Mouse (Mus musculus) midbrain, embryonic 16.5 days (tissue): ENCODE measurements around the gene Gm17364. TPM values are rescaled to one million over a fixed set of nuclear protein-coding genes. Genes with fewer than 3 reads are reported as not detected.

Experiments
- ATAC-seq: fragments of 200-750 bp; cut with Nextera tagmentation; 2 replicates; pipeline ENCODE4 v1.8.0; 2017; ENCODE audit warnings: moderate TSS enrichment
- H3K27ac ChIP-seq: fragments of 300-500 bp; sonication (generic); 2 replicates; pipeline ENCODE4 v1.5.1; 2014; ENCODE audit warnings: mild to moderate bottlenecking, low read length, mixed read lengths
- H3K27me3 ChIP-seq: fragments of 300-500 bp; sonication (generic); 2 replicates; pipeline ENCODE4 v1.6.1; 2014; ENCODE audit warnings: low read depth, low read length, mixed read lengths; ENCODE audit not compliant: control insufficient read depth, insufficient read depth
- H3K36me3 ChIP-seq: fragments of 300-500 bp; sonication (generic); 2 replicates; pipeline ENCODE4 v1.6.1; 2014; ENCODE audit warnings: mild to moderate bottlenecking, low read length, moderate library complexity, mixed read lengths; ENCODE audit not compliant: control insufficient read depth, insufficient read depth
- H3K4me1 ChIP-seq: fragments of 300-500 bp; sonication (generic); 2 replicates; pipeline ENCODE4 v1.6.1; 2014; ENCODE audit warnings: mild to moderate bottlenecking, low read length, mixed read lengths; ENCODE audit not compliant: control insufficient read depth, insufficient read depth
- H3K4me2 ChIP-seq: fragments of 300-500 bp; sonication (generic); 2 replicates; pipeline ENCODE4 v1.6.1; 2014; ENCODE audit warnings: mild to moderate bottlenecking, low read length, mixed read lengths
- H3K4me3 ChIP-seq: fragments of 300-500 bp; sonication (generic); 2 replicates; pipeline ENCODE4 v1.5.1; 2014; ENCODE audit warnings: low read depth, mild to moderate bottlenecking, low read length, moderate library complexity, mixed read lengths
- H3K9ac ChIP-seq: fragments of 300-500 bp; sonication (generic); 2 replicates; pipeline ENCODE4 v1.6.1; 2014; ENCODE audit warnings: low read depth, low read length, mixed read lengths
- H3K9me3 ChIP-seq: fragments of 300-500 bp; sonication (generic); replicated peaks from 2 replicates; pipeline ENCODE4 v1.6.1; 2014; ENCODE audit warnings: mild to moderate bottlenecking, low read length, mixed read lengths; ENCODE audit not compliant: control insufficient read depth, poor library complexity, severe bottlenecking
- WGBS: fragments of 180-500 bp; shearing (Covaris S2); extraction: QIAGEN DNeasy Blood & Tissue Kit; methylation state at CpG from one replicate; pipeline ENCODE4 v1.1.7; 2014; 5-methylcytosine and 5-hydroxymethylcytosine counted together
- polyA plus RNA-seq: library from polyadenylated mRNA; unstranded; fragments of >200 nt; fragmentation: Nextera tagmentation; extraction: Ambion mirVana; gene quantifications from 2 replicates; pipeline ENCODE4 v1.2.1, GENCODE M21; 2015

The Gm17364 gene
- polyA plus RNA-seq, 1 experiment from 2014 or later, result not detected

DNA sequence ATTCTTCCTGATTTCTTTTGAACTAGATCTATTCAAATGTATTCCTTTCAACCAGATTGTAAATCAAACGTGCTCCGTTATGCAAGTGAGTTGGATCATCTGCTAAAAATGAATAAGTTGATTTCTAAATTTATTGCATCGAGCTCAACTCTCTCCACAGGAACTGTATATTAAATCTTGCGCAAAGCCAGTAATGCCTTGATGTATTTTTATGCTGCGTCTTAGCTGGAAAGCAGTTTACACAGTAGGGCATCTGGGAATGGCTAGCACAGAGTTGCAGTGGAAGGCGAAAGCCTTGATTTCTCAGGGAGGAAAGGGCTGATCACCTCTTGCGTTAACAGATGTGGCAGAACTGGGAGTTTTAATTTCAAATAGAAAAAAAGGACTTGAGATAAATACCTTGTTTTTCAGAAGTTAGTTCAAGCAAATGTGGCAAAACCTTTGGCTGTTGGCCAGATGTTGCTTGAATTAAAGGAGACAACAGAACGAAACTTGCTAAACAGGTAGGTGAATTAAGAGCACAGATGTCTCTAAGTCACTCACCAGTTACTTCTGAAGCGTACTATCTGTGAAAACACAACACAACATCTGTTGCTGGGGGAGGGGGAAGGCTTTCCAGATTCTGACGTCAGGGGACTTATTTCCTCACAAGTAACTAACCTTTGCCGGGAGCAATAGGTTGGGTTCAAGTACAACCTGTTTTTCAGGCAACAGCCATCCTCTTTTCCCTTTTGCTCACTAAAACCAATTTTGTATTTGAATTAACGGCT, 24.8 kb downstream of the Gm17364 start:
- peaks cover 13% of the 10 kb centered on the region for H3K4me1 ChIP-seq
- H3K27me3 ChIP-seq, result no peaks in the 10 kb centered on the region
- peak; percentile 21 for ATAC-seq
- 46% methylated on average over 12 of the region's 12 CpGs for WGBS
- peak overlapping the region; percentile 63 for H3K4me2 ChIP-seq
- no peaks in the 10 kb centered on the region for H3K9me3 ChIP-seq
- peak overlapping the region; percentile 78 for H3K27ac ChIP-seq
- H3K36me3 ChIP-seq, result no peaks in the 10 kb centered on the region
- H3K4me3 ChIP-seq, result peak overlapping the region; percentile 72
- H3K9ac ChIP-seq, result peak overlapping the region; percentile 58

DNA sequence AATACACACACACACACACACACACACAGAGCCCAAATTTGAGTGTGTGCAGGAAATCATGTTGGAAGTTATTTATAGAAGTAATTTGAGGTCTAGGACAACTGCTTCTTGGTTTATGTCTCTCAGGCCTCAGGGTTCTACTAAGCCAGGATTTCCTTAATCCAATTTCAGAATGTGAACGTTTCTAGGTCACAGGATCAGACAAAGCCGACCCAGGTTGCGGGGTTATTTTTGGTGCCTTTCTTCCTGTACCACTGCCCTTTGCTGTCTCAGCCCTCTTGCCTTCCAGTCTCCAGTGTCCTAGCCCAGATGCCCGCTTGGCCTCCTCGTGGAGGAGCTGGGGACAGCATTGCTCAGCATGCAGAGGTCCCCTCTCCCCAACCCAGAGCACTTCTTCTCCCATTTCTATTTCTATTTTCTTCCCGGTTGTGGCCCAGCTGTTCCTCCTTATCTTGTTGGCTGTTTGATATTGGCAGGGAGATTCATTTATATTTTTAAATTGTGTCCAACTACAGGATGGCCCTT, 29.4 kb downstream of the Gm17364 start:
- H3K4me2 ChIP-seq, result no peak overlapping the region
- ATAC-seq, result no peak
- no peak overlapping the region for H3K9ac ChIP-seq
- WGBS, result 57% methylated on average over 6 of the region's 6 CpGs
- no peaks in the 10 kb centered on the region for H3K9me3 ChIP-seq
- H3K36me3 ChIP-seq, result no peaks in the 10 kb centered on the region
- no peak overlapping the region for H3K27ac ChIP-seq
- no peak overlapping the region for H3K4me3 ChIP-seq
- H3K27me3 ChIP-seq, result no peaks in the 10 kb centered on the region
- 0 out of 2 replicates have a peak, but pooled peaks cover 3% of the 10 kb centered on the region for H3K4me1 ChIP-seq

DNA sequence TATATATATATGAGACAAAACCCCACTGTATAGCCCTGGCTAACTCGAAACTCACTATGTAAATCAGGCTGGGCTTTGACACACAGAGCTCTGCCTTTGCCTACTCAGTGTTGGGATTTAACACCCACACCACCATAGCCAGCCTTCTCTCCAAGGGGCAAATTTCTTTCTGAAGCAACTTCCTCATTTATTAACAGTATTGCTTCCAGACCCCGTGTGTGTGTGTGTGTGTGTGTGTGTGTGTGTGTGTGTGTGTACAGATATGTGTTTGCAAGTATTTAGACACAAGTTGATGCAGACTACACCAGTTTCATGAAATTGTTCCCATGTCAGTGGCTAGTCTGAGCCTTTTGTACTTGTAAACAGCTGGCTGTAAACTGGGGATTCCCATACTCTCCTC, 32.2 kb downstream of the Gm17364 start:
- Histone ChIP-seq H3K27ac (no peak overlapping the region), H3K36me3 (no peaks in the 10 kb centered on the region), H3K4me3 (no peak overlapping the region), H3K9ac (no peak overlapping the region), H3K9me3 (no peaks in the 10 kb centered on the region), H3K4me1 (no peaks in the 10 kb centered on the region), H3K4me2 (no peak overlapping the region), H3K27me3 (no peaks in the 10 kb centered on the region)
- ATAC-seq, result no peak
- 76% methylated on average over 2 of the region's 2 CpGs for WGBS

DNA sequence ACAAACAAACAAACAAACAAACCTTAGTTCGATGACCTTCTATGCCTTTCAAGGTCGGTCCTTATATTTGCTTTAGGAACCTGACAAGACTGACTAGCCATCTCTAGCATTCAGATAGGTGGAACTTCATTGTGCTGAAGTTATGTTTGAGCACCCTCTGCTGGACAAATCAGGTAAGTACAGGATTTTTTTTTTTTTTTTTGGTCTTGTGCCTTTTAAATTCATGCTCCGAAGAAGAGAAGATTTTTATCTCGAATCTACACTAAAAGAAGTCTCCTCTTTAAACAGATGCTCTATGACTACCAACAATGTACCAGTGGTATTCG, 35.0 kb downstream of the Gm17364 start:
- Histone ChIP-seq H3K4me2 (no peak overlapping the region), H3K9me3 (no peaks in the 10 kb centered on the region), H3K27ac (no peak overlapping the region), H3K4me1 (no peaks in the 10 kb centered on the region), H3K27me3 (no peaks in the 10 kb centered on the region), H3K36me3 (no peaks in the 10 kb centered on the region), H3K9ac (no peak overlapping the region), H3K4me3 (no peak overlapping the region)
- peak; percentile 72 for ATAC-seq
- 8% methylated on average over 5 of the region's 5 CpGs for WGBS

DNA sequence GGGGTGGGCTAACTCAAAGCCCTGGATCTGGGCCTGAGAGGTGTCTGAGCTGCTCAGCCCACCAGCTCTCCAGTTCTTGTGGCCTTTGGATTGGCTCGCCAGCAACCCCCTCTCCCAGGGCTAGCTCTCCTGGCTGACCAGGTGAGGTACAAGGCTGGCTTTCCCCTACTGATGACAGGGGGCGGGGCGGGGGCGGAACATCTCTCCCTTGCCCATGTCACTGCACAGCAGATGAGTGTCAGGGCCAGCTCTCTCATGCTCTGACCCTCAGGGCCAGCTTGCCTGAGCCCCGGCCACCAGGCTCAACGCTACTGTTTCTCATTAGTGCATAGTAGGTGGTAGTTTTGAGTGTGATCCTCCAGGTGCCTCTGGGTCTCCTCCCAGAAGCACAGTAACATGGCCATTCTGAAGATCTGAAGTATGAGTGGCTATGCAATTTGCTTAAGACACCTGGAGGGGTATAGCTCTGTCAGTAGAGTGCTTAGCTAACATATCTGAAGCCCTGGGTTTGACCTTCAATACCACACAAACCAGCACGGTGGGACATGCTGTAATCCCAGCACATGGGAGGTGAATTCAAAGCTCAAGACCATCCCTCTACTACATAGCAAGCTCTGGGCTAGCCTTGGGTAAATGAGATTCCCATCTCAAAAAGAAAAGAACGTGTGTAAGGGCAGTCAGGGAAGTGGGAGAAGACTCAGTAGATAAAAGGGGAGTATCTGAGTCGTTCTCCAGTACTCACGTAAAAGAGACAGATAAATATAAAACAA, 35.6 kb downstream of the Gm17364 start:
- WGBS, result 80% methylated on average over 10 of the region's 10 CpGs
- Histone ChIP-seq H3K27ac (no peak overlapping the region), H3K9me3 (no peaks in the 10 kb centered on the region), H3K9ac (no peak overlapping the region), H3K4me3 (no peak overlapping the region), H3K4me1 (no peaks in the 10 kb centered on the region), H3K4me2 (no peak overlapping the region), H3K36me3 (no peaks in the 10 kb centered on the region), H3K27me3 (no peaks in the 10 kb centered on the region)
- peak; percentile 32; the same call in 1 of the 2 replicates for ATAC-seq

DNA sequence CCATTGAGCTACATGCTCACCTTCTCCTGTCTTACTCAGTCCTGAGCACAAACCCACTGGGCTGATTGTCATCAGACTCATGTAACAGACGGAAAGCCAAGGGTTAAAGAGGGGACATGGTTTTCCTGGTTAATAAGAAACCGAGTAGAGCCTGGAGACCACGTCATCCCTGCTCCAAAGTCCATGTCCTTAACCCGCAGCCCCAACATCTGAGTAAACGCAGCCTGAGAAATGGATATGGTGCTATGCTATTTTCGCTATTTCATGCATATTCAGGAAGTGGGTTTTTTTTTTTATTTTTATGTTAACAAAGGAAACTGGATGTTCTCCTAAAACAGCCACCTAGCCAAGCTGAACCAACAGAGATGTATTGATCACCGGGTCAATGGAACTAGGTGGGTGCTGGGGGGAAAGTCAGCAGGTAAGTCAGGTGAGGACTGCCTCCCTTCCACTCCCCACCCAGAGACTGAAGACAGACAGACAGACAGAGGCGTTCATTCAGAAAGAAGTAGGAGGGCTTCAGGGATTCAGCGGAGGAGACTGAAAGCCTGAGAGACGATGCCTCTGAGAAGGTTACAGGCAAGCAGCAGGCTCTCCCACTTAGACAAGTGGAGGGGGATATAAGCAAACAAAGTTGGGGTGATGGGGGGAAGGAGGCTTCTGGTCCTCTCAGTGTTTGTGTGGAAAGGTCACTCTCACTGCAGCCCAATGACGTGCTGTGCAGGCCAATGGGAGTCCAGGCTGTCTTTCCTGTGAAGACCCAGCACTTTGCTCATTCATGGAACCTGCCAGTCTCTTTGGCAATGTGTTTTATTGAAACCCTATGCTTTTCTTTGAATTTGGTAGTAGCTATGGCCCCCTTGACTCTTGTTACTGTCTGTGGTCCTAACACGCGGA, 37.7 kb downstream of the Gm17364 start:
- no peak overlapping the region for H3K9ac ChIP-seq
- no peak overlapping the region for H3K4me2 ChIP-seq
- no peaks in the 10 kb centered on the region for H3K4me1 ChIP-seq
- H3K9me3 ChIP-seq, result no peaks in the 10 kb centered on the region
- no peaks in the 10 kb centered on the region for H3K27me3 ChIP-seq
- H3K4me3 ChIP-seq, result no peak overlapping the region
- 80% methylated on average over 13 of the region's 13 CpGs for WGBS
- ATAC-seq, result no peak
- no peak overlapping the region for H3K27ac ChIP-seq
- no peaks in the 10 kb centered on the region for H3K36me3 ChIP-seq

DNA sequence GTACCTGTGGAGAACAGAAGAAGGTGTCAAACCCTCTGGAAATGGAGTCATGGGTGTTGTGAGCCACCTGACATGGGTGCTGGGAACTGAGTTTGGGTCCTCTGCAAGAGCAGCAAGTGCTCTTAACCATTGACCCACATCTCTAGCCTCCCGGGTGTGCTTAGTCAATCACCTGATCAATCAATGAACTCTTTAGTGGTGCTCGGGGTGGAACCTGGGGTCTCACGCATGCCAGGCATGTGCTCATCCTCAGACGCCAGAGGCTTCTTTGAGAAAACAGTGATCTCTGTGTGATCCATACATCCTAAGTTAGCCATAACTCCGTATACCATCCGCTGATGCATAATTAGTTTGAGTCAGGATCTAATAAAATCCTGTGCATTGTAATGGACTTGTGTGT, 38.6 kb downstream of the Gm17364 start:
- WGBS, result 87% methylated on average over 6 of the region's 6 CpGs

DNA sequence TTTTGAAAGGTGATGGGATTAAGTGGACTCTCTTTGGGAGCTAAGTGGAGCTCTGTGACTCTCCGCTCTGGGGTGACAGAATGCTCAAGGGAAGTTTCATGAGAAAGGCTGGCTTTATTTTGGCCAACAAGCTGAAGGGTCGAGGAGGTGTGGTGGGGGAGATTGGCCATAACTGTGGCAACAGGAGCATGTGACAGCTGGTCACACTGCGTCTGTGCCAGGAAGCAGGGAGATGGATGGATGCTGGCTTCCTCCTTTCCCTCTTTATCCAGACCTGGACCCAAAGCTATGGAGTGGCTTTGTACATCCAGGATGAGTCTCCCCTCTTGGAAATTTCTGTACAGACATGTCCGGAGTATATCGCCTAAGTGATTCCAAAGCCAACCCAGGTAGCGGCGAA, 40.5 kb downstream of the Gm17364 start:
- no peak overlapping the region for H3K9ac ChIP-seq
- no peak overlapping the region for H3K27ac ChIP-seq
- no peaks in the 10 kb centered on the region for H3K9me3 ChIP-seq
- WGBS, result 88% methylated on average over 7 of the region's 7 CpGs
- no peaks in the 10 kb centered on the region for H3K4me1 ChIP-seq
- H3K27me3 ChIP-seq, result no peaks in the 10 kb centered on the region
- H3K4me3 ChIP-seq, result no peak overlapping the region
- ATAC-seq, result no peak
- no peak overlapping the region for H3K4me2 ChIP-seq
- H3K36me3 ChIP-seq, result no peaks in the 10 kb centered on the region

More for the DNA sequence above, 38.6 kb downstream of the Gm17364 start:
- Histone ChIP-seq H3K4me3 (no peak overlapping the region), H3K4me1 (no peaks in the 10 kb centered on the region), H3K36me3 (no peaks in the 10 kb centered on the region), H3K27me3 (no peaks in the 10 kb centered on the region), H3K27ac (no peak overlapping the region), H3K9me3 (no peaks in the 10 kb centered on the region), H3K9ac (no peak overlapping the region), H3K4me2 (no peak overlapping the region)
- ATAC-seq, result no peak
